Mouse (Mus musculus) forebrain, embryonic 11.5 days (tissue): ENCODE results near the gene Ube2h. TPM values are rescaled to one million over a fixed set of nuclear protein-coding genes. Genes with fewer than 3 reads are reported as not detected.

Experiments used
- ATAC-seq: fragments of 200-750 bp; cut with Nextera tagmentation; replicated peaks from 2 replicates; pipeline ENCODE4 v1.8.0; 2017; ENCODE audit warnings: moderate TSS enrichment; ENCODE audit not compliant: low FRiP score
- DNase-seq: peaks from one replicate; pipeline ENCODE4 v3.0.0-alpha.2; 2017; ENCODE audit warnings: low spot score
- H3K27ac ChIP-seq: fragments of 300-500 bp; sonication (generic); 2 replicates; pipeline ENCODE4 v1.5.1; 2014; ENCODE audit warnings: low read depth, low read length
- H3K27me3 ChIP-seq: fragments of 300-500 bp; sonication (generic); 2 replicates; pipeline ENCODE4 v1.6.1; 2014; ENCODE audit warnings: mild to moderate bottlenecking, low read length, mixed read lengths; ENCODE audit not compliant: control insufficient read depth, insufficient read depth
- H3K36me3 ChIP-seq: fragments of 300-500 bp; sonication (generic); 2 replicates; pipeline ENCODE4 v1.6.1; 2014; ENCODE audit warnings: mild to moderate bottlenecking, low read length, moderate library complexity, mixed read lengths; ENCODE audit not compliant: control insufficient read depth, insufficient read depth
- H3K4me1 ChIP-seq: fragments of 300-500 bp; sonication (generic); replicated peaks from 2 replicates; pipeline ENCODE4 v1.6.1; 2014; ENCODE audit warnings: low read length, mixed read lengths; ENCODE audit not compliant: control insufficient read depth, insufficient read depth
- H3K4me2 ChIP-seq: fragments of 300-500 bp; sonication (generic); 2 replicates; pipeline ENCODE4 v1.6.1; 2014; ENCODE audit warnings: low read depth, mild to moderate bottlenecking, low read length, moderate library complexity, mixed read lengths; ENCODE audit not compliant: severe bottlenecking
- H3K4me3 ChIP-seq: fragments of 300-500 bp; sonication (generic); 2 replicates; pipeline ENCODE4 v1.5.1; 2014; ENCODE audit warnings: low read depth, low read length
- H3K9ac ChIP-seq: fragments of 300-500 bp; sonication (generic); 2 replicates; pipeline ENCODE4 v1.6.1; 2014; ENCODE audit warnings: low read length
- H3K9me3 ChIP-seq: fragments of 300-500 bp; sonication (generic); 2 replicates; pipeline ENCODE4 v1.6.1; 2016; ENCODE audit warnings: low read length, mixed read lengths; ENCODE audit not compliant: control insufficient read depth
- WGBS: fragments of 180-500 bp; shearing (Covaris S2); extraction: QIAGEN DNeasy Blood & Tissue Kit; methylation state at CpG from one replicate; pipeline ENCODE4 v1.1.7; 2014; 5-methylcytosine and 5-hydroxymethylcytosine counted together
- polyA plus RNA-seq: library from polyadenylated mRNA; unstranded; fragments of >200 nt; fragmentation: Nextera tagmentation; extraction: Ambion mirVana; gene quantifications from 2 replicates; pipeline ENCODE4 v1.2.1, GENCODE M21; 2014

The Ube2h gene
- polyA plus RNA-seq, 1 experiment from 2014 or later, result 50.1 TPM

DNA sequence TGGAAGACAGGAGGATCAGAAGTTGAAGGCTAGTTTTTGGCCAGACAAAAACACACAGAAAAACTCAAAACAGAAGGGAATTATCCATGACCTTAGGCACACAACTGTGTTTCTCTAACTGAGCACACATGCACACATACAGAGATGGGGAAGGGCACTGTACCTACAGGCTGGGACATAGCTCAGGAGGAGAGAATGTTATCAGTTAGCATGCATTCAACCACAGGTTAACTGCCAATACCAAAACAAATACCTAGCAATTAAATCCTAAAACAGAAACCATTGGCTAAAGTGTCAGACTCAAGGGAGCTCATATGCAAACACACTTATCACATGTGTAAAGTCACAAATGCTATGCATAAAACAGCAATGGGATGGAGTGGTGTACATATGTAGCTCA, 20.2 kb downstream of the Ube2h start:
- Histone ChIP-seq H3K27ac (no peak overlapping the region), H3K9ac (no peak overlapping the region), H3K27me3 (no peaks in the 10 kb centered on the region), H3K4me2 (no peak overlapping the region), H3K9me3 (no peaks in the 10 kb centered on the region), H3K36me3 (peaks cover 2% of the 10 kb centered on the region; the same call in 1 of the 2 replicates), H3K4me3 (no peak overlapping the region), H3K4me1 (no peaks in the 10 kb centered on the region)
- DNase-seq (no peak), ATAC-seq (no peak)

GRCm38 (mm10) chr6:30282361-30282760, 22.0 kb downstream of the Ube2h start:
- Histone ChIP-seq H3K27me3 (no peaks in the 10 kb centered on the region), H3K4me3 (no peak overlapping the region), H3K4me2 (no peak overlapping the region), H3K9ac (no peak overlapping the region), H3K9me3 (no peaks in the 10 kb centered on the region), H3K4me1 (no peaks in the 10 kb centered on the region), H3K27ac (no peak overlapping the region), H3K36me3 (peaks cover 3% of the 10 kb centered on the region; the same call in 1 of the 2 replicates)
- DNase-seq (no peak), ATAC-seq (no peak)
- WGBS, result 97% methylated on average over 2 of the region's 2 CpGs

- DNase-seq (no peak), ATAC-seq (no peak)
- Histone ChIP-seq H3K9me3 (no peaks in the 10 kb centered on the region), H3K4me1 (no peaks in the 10 kb centered on the region), H3K9ac (no peak overlapping the region), H3K36me3 (peaks cover 3% of the 10 kb centered on the region; the same call in 1 of the 2 replicates), H3K27me3 (no peaks in the 10 kb centered on the region), H3K27ac (no peak overlapping the region), H3K4me3 (no peak overlapping the region), H3K4me2 (no peak overlapping the region)
- WGBS, result 91% methylated on average over 1 of the region's 1 CpGs
Measured at GRCm38 (mm10) chr6:30278374-30278773, 26.0 kb downstream of the Ube2h start.

DNA sequence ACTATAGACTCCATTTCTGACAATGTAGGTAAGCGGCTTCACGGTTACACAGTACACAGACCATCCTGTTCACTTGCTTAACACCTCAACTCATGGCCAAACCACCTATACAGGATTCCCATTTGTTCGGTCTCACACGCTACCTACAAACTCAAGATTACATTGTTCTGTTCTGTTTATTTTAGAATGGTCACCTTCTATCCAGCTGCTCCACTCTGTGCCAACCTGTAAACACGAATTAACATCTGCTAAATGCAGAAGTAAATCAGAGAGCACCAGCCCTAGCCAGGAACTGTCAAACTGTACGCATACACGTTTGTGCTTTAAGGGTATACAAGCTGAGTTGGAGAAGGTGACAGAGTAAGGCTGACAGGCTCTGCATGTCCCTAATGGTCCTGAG, 27.5 kb downstream of the Ube2h start:
- H3K4me1 ChIP-seq, result peaks cover 6% of the 10 kb centered on the region
- no peak overlapping the region for H3K4me3 ChIP-seq
- ATAC-seq (no peak), DNase-seq (no peak)
- 94% methylated on average over 7 of the region's 7 CpGs for WGBS
- H3K9me3 ChIP-seq, result no peaks in the 10 kb centered on the region
- H3K4me2 ChIP-seq, result no peak overlapping the region
- peaks cover 3% of the 10 kb centered on the region; the same call in 1 of the 2 replicates for H3K36me3 ChIP-seq
- no peaks in the 10 kb centered on the region for H3K27me3 ChIP-seq
- H3K9ac ChIP-seq, result no peak overlapping the region
- H3K27ac ChIP-seq, result no peak overlapping the region

GRCm38 (mm10) chr6:30276375-30276774, 28.0 kb downstream of the Ube2h start:
- Histone ChIP-seq H3K4me3 (no peak overlapping the region), H3K9me3 (no peaks in the 10 kb centered on the region), H3K27ac (no peak overlapping the region), H3K4me2 (no peak overlapping the region), H3K9ac (no peak overlapping the region), H3K4me1 (peaks cover 6% of the 10 kb centered on the region), H3K27me3 (no peaks in the 10 kb centered on the region), H3K36me3 (peaks cover 3% of the 10 kb centered on the region; the same call in 1 of the 2 replicates)
- no peak for DNase-seq
- 87% methylated on average over 3 of the region's 3 CpGs for WGBS
- no peak for ATAC-seq

- Histone ChIP-seq H3K9me3 (no peaks in the 10 kb centered on the region), H3K27me3 (no peaks in the 10 kb centered on the region), H3K4me2 (no peak overlapping the region), H3K36me3 (peaks cover 3% of the 10 kb centered on the region; the same call in 1 of the 2 replicates), H3K9ac (no peak overlapping the region), H3K4me3 (no peak overlapping the region), H3K4me1 (peaks cover 6% of the 10 kb centered on the region), H3K27ac (no peak overlapping the region)
- DNase-seq (no peak), ATAC-seq (no peak)
- 77% methylated on average over 5 of the region's 5 CpGs for WGBS
Measured at GRCm38 (mm10) chr6:30275159-30275847, 29.0 kb downstream of the Ube2h start.

- H3K4me1 ChIP-seq, result peaks cover 6% of the 10 kb centered on the region
- no peak overlapping the region for H3K27ac ChIP-seq
- H3K27me3 ChIP-seq, result no peaks in the 10 kb centered on the region
- no peaks in the 10 kb centered on the region; the same call in 1 of the 2 replicates for H3K36me3 ChIP-seq
- 31% methylated on average over 3 of the region's 3 CpGs for WGBS
- no peaks in the 10 kb centered on the region for H3K9me3 ChIP-seq
- H3K4me3 ChIP-seq, result no peak overlapping the region
- DNase-seq (no peak), ATAC-seq (no peak)
- H3K4me2 ChIP-seq, result no peak overlapping the region
- no peak overlapping the region for H3K9ac ChIP-seq
Measured at GRCm38 (mm10) chr6:30272911-30273310, 31.4 kb downstream of the Ube2h start.

DNA sequence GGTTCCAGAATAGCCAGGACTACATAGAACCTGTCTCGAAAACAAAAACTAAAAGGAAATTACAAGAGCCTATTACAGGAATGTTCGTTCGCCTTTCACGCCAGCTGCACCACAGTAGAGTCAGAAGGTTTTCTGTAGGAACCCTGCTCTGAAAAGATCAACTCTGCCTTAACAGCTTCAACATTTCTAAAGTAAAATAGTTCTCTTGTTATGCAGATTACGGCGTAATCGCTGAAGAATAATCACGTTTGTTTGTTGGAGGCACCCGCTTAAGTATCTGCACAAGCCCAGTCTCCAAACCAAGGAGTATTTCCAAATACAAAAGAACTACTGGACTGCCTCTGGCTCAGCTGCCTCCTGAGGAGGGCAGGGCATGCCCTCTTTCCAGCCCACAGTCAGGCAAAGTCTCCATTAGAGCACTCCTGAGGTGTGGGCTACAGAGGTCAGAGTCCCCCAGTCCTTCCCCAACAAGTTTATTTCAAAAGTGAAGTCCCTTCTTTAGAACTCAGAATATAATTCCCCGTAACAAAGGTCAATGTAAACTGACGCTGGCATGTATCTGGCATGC, 31.9 kb downstream of the Ube2h start:
- H3K27ac ChIP-seq, result no peak overlapping the region
- ATAC-seq (0 out of 2 replicates have a peak, but pooled peaks have one; percentile 58), DNase-seq (no peak)
- 42% methylated on average over 11 of the region's 11 CpGs for WGBS
- no peaks in the 10 kb centered on the region for H3K9me3 ChIP-seq
- no peak overlapping the region for H3K4me3 ChIP-seq
- H3K27me3 ChIP-seq, result no peaks in the 10 kb centered on the region
- no peak overlapping the region for H3K4me2 ChIP-seq
- H3K4me1 ChIP-seq, result peaks cover 6% of the 10 kb centered on the region
- no peak overlapping the region for H3K9ac ChIP-seq
- no peaks in the 10 kb centered on the region; the same call in 1 of the 2 replicates for H3K36me3 ChIP-seq

- no peaks in the 10 kb centered on the region; the same call in 1 of the 2 replicates for H3K36me3 ChIP-seq
- WGBS, result 84% methylated on average over 5 of the region's 5 CpGs
Measured at GRCm38 (mm10) chr6:30269846-30270245, 34.5 kb downstream of the Ube2h start.

More at GRCm38 (mm10) chr6:30269846-30270245, 34.5 kb downstream of the Ube2h start:
- H3K4me1 ChIP-seq, result peaks cover 6% of the 10 kb centered on the region
- no peak overlapping the region for H3K27ac ChIP-seq
- H3K9me3 ChIP-seq, result no peaks in the 10 kb centered on the region
- H3K9ac ChIP-seq, result no peak overlapping the region
- DNase-seq (no peak), ATAC-seq (no peak)
- H3K27me3 ChIP-seq, result no peaks in the 10 kb centered on the region
- H3K4me3 ChIP-seq, result no peak overlapping the region
- H3K4me2 ChIP-seq, result no peak overlapping the region
